Mouse (Mus musculus) v-Abl transformed pro-B cells (cell line): ENCODE measurements around the gene Kif1b.

ENCODE experiments used
- in situ Hi-C, 2 experiments: fragments of 400-800 bp; cut with MboI; formaldehyde crosslinking; loops; one replicate each; pipeline ENCODE4 v1.15.1; 2025; ENCODE audit not compliant: unreplicated experiment in 2 of 2

The Kif1b gene

DNA sequence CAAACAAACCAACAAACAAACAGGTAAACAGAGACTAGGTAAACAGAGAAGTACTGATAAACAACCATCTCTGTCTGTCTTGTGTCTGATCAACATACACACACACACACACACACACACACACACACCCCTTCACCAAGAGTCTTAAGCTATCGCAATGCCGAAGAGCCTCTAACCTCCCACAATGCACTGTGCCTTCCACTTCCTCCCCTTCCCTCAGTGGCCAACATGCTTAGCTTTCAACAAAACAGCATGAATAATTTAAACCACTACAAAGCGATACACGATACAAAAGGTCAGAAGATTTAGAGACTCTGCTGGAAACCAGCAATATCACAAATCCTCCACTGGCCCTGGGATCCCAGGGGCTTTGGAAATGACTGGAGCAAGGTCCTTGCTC, 14.8 kb upstream of the Kif1b start:
- in situ Hi-C loops = no loop called here

DNA sequence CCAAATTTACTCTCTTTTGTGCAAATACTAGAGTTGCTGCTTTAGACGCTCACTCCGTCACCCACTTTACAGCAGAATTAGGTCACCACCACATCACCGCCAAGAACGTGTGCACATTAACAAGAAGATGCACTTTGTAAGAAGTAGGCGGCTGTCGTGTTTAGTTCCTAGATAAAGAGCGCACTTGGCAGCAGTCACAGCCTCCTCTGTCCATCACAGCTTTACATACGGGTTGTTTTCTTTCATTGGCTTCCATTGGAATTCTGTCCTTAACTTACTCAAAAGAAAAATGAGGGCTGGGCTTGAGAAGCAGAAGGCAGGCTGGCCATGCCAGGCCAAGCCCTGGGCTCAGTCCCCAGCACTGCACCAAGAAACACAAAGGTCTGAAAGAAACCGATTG, 11.6 kb upstream of the Kif1b start:
- in situ Hi-C loops = loop anchor here in 1 of 2 experiments (10.0 kb wide), 2 partner anchors 174 to 234 kb away; no protein-coding TSS in a partner anchor

DNA sequence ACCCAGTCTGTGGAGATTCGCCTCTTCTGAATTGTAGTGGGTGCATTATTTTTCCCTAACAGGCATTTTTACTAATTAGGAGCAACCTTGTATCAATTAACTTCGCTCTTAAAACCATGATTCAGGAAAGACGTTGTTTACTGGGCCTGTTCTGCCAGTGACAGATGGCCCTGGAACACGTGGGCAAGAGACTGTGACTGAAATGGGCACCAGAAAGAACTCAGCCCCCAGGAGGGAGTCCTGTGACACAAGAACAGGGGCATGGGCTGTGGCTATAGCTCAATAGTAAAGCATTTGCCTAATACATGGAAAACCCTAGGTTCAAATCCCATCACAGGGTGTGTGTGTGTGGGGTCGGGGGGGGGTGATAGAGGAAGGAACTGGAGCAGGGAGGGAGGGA, 9.9 kb upstream of the Kif1b start:
- in situ Hi-C loops = loop anchor here in 1 of 2 experiments (10.0 kb wide), 2 partner anchors 173 to 233 kb away; no protein-coding TSS in a partner anchor

DNA sequence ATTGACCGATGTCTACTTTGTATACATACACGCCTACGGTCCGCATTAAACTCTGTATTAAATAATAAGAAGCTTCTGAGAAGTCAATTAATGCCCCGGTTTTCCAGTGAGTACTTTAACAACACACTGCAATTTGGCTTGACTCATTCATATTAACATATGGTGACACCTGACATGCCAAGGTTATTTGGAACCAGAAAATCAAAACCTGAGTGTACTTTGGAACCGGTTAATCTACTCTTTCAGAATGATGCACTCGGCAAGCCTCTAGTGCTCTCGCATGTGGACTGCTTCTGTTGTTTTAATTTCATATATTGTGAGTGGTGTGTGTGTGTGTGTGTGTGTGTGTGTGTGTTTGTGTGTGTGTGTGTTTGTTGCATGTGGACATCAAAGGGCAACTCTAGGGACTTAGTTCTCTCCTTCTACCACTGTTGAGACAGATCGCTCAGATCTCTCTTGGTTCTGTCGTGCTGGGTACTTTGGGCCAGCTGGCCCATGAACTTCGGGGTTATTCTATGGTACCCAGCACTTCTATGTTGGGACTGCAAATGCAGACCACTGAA, 6.9 kb upstream of the Kif1b start:
- in situ Hi-C loops = loop anchor here in 1 of 2 experiments (10.0 kb wide), 2 partner anchors 170 to 230 kb away; no protein-coding TSS in a partner anchor

GRCm38 (mm10) chr4:149313558-149314253, 6.2 kb upstream of the Kif1b start:
- in situ Hi-C loops = loop anchor here in 1 of 2 experiments (10.0 kb wide), 2 partner anchors 169 to 229 kb away; no protein-coding TSS in a partner anchor

- in situ Hi-C loops = loop anchor here in 1 of 2 experiments (10.0 kb wide), 2 partner anchors 167 to 227 kb away; no protein-coding TSS in a partner anchor
Measured at GRCm38 (mm10) chr4:149311996-149312395, 4.5 kb upstream of the Kif1b start.

DNA sequence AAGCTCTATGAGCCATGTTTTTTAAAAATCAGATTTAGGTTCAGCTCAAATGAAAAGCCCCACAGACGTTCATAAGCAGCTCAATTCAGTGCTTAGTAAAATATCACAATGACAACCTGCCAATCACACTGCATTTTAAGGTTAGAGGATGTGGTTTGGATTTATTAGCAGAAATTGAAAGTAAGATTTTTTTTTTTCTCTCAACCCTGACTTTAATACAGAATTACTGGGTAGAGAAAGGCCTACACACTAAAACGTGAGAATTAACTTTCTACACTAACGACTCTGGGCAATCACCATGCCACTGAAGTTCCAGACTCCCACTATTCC, 963 bp upstream of the Kif1b start:
- in situ Hi-C loops = loop anchor here in 1 of 2 experiments (10.0 kb wide), 1 partner anchor 164 kb away; no protein-coding TSS in a partner anchor

DNA sequence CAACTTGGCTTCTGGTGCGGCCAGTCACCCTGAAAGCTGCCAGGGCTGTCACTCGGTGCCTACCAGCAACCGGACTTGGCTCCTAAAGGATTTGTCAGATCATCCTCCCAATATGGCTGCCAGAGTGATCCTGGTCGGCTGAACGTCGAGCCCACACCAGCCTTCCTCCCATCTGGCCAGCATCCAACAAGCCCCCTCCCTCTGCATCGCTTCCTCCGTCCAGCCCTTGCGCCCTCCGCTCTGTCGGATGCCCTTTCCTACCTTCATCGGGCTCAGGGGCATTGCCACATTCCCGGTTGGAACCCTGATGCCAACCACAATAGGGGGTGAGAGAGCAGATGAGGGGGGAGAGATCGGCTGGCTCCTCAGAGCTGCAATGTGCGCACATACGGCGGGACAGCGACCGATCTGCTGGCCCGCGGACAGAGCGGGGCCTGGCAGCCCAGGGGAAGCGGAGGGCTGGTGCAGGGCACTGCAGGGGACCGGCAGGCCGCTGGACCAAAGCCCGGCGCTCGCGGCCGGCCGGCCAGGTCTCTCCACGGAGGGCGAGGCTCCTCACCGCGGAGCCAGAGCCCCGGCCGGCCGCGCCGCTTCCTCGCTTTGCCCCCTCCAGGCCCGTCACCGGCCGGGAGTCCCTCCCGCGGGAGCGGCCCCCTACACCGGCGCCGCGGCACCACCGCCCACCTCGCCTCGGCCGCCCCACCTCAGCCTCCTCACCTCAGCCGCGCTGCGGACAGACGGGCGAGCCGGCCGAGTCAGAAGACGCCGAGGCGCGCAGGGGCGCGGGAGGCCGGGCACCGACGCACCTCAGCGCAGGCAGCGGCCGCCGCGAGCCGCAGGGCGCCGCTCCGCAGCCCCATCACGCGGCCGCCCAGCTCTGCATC, 539 bp downstream of the Kif1b start:
- in situ Hi-C loops = loop anchor here in 1 of 2 experiments (10.0 kb wide), 1 partner anchor 162 kb away; no protein-coding TSS in a partner anchor

DNA sequence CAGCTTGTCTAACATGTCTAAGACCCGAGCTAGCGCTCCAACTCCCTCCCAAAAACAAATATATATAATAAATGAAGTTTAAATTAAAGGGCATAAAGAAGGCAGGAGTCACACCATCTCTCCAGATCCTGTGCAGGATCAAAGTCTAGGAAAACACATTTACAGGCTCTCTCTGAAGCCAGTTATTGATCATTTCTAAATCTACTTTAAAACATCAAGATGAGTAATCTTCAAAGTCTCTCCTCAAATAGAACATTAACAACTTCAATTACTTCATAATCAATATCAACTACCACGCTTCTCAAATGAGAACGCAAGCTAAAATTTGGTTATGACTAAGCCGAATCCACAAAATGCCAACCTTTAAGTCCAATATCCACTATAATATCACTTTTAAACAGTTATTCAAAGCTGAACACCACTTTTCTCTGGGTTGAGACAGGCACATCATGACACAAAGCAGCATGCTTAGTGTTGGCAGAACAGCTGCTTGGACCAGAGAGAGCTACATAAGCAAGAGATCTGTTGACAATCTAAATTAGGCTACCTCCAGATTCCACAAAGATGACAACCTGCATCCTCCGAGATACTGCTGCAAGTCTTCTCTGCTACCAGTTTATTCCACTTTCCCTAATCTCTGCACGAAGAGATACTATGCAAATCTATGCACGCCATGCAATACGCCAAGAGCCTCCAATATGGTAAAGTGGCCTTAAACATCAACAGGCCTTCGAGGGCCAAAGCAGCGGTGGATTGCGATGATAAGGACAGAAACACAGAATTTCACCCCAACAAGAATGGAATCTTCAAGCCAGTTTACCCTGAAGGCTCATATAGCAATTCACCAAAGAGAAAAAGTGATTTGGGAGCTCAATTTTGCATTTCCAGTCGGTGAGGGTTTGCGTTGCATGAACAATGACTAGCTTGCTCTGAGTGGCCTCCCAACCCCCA, 1.5 kb downstream of the Kif1b start:
- in situ Hi-C loops = loop anchor here in 1 of 2 experiments (10.0 kb wide), 1 partner anchor 161 kb away; no protein-coding TSS in a partner anchor

- in situ Hi-C loops = loop anchor here in 1 of 2 experiments (10.0 kb wide), 1 partner anchor 160 kb away; no protein-coding TSS in a partner anchor
Measured at GRCm38 (mm10) chr4:149304466-149304865, 3.0 kb downstream of the Kif1b start.

- in situ Hi-C loops = loop anchor here in 1 of 2 experiments (10.0 kb wide), 1 partner anchor 159 kb away; no protein-coding TSS in a partner anchor
Measured at GRCm38 (mm10) chr4:149303502-149303901, 4.0 kb downstream of the Kif1b start.

DNA sequence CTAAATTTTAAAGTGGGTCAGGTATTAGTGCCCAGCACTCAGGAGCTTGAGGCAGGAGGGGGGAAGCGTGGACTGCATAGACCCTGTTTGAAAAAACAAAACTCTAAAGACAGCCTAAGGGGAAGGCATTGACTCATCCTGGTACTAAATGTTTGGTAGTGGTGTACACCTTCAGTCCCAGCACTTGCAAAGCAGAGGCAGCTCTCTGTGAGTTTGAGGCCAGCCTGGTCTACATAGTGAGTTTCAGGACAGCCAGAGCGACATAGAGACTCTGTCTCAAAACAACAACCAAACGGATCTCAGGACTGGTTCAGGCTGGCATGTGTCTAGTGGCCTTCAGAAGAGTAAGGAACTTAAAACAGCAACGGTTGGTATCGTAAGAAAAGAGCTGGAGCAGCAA, 4.7 kb downstream of the Kif1b start:
- in situ Hi-C loops = loop anchor here in 1 of 2 experiments (10.0 kb wide), 1 partner anchor 158 kb away; no protein-coding TSS in a partner anchor

DNA sequence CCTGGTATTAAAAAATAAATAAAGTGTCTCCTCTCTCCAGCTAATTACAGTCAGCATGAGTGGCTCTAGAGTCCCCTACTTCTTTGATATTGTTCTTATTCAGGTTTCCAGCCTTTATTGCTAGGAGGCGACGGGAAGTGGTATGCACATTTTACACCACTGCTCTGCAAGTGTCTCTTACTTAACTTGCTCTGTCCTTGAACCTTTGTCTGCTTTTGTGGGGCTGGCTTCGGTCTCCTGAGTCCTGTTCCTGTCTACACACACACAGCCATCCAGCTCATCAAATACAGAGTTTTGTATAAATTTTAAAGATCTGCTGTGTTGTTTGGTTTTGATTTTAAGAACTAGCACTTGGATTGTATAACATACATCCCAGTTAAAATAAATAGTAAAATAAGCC, 5.4 kb downstream of the Kif1b start:
- in situ Hi-C loops = loop anchor here in 1 of 2 experiments (10.0 kb wide), 1 partner anchor 157 kb away; no protein-coding TSS in a partner anchor

DNA sequence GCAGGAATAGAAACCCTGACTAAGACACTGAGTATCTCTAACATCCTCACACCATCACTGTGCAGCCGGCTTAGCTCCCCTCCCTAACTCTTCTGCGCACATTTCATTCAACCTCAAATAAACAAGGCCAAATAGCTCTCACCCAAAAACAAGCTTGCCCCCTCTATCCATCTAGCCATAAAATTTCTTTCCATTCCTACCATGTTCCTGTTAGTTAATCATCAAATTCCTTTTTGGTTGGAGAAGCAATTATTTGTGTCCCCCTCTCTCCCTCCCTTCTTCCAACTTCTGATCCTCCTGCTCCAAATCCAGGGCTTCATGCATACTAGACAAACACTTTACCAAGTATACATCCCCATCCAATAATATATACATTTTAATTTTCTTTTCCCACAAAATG, 11.0 kb downstream of the Kif1b start:
- in situ Hi-C loops = no loop called here

- in situ Hi-C loops = no loop called here
Measured at GRCm38 (mm10) chr4:149292984-149293383, 14.5 kb downstream of the Kif1b start.

DNA sequence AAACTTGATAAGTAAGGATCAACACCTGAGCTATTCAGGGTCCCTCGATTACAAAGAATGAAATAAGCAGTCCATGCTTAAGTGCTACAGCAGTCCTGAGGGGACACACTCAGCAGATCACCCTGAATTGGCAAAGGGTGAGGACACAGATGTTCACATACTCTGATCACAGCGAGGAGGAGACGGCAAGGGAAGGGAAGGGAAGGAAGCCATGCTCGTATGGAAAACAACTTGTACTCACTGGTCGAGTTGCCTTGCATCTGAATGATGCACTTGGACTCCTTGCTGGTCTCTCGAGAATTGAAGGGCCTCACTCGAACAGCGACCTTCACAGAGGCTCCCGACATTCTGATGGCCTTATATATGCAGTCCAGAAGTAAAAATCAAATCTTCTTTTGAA, 16.4 kb downstream of the Kif1b start:
- in situ Hi-C loops = no loop called here

- in situ Hi-C loops = no loop called here
Measured at GRCm38 (mm10) chr4:149290157-149290750, 17.2 kb downstream of the Kif1b start.

DNA sequence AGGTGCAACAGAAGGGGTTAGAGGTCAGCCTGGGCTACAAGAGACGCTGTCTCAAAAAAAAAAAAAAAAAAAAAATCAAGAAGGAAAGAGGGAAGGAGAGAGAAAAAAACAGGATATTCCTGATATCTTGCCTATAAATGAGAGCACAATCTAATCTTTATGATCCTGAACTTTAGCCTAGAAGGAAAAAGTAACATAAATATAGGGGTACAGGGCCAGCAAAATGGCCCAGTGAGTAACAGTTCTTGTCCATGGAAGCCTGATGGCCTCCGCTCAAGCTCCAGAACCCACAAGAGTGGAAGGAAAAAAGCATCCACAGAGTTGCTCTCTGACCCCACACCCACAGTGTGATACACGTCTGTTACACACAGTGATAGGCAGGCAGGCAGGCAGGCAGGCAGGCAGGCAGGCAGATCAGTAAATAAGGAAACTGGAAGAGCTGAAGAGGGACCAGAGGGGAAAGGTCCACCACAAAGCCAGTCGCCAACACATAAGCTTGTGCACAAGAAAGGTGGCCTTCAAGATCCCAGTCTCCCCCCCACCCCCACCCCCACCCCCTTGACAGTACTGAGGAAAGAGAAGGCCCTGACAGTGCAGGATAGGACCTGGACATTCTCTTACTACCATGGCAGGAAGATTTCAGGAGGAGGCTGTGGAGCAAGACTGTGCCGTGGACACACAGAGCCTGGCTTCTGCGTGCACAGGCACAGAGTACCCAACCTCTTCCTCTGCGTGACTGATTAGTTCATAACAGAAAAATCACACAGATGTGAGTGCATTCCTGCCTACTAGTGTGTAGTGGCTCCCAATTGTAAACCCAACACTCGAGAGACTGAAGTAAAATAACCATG, 21.0 kb downstream of the Kif1b start:
- in situ Hi-C loops = no loop called here
